Mouse (Mus musculus) megakaryocyte, embryonic 14.5 days (primary cell): ENCODE measurements around the gene B3gat2.

ENCODE experiments used
- FLI1 ChIP-seq: IDR thresholded peaks from 2 replicates; pipeline ENCODE4 v1.6.1; 2012; ENCODE audit warnings: low read length, inconsistent platforms, mixed read lengths
- GATA1 ChIP-seq: IDR thresholded peaks from 3 replicates; pipeline ENCODE4 v1.6.1; 2012; ENCODE audit warnings: mixed read lengths, low read length, inconsistent platforms, borderline replicate concordance

- TF ChIP-seq GATA1: no peak
- no peak for TF ChIP-seq FLI1
Measured at GRCm38 (mm10) chr1:23872194-23872593, 110.6 kb downstream of the B3gat2 start.
